Comparison of ENCODE assay signal across 10 mouse cellular contexts in genomic region chr10:110192881-110193280, GRCm38 (mm10).
A peak's percentile ranks its signal among the peaks of the same experiment; 100 is the strongest.
DNase-seq lines count a peak whose midpoint lies in the region; ATAC-seq and TF ChIP-seq lines count a peak whose summit lies in the region.
"Had no signal": no experiment of that assay in that cellular context is flagged by ENCODE, and none has a peak within 500 bp of the region (broad histone marks: within the 10 kb centered on the region; RNA-seq: fewer than 3 reads in every experiment).

No protein-coding gene starts in this region.

- no peak overlapping the region for H3K4me3 ChIP-seq in forebrain, embryonic 13.5 days
- H3K4me3 ChIP-seq in forebrain, embryonic 11.5 days (ENCODE audit: low read depth, low read length): no peak overlapping the region
- no peak overlapping the region for H3K4me3 ChIP-seq in embryonic facial prominence, embryonic 10.5 days
- no peak overlapping the region for H3K4me3 ChIP-seq in intestine, embryonic 15.5 days (replicated peaks)

- H3K4me2 ChIP-seq in forebrain, embryonic 13.5 days: no peak overlapping the region; the same call in 1 of the 2 replicates
- no peak overlapping the region for H3K4me2 ChIP-seq in forebrain, embryonic 11.5 days (ENCODE audit: low read depth, low read length, severe bottlenecking)
- no peak overlapping the region for H3K4me2 ChIP-seq in intestine, embryonic 15.5 days (replicated peaks)

- no peak for DNase-seq in forebrain, embryonic 11.5 days (ENCODE audit: low spot score)
- DNase-seq in brain, embryonic 14.5 days (ENCODE audit: low read depth): peak; percentile 86
- DNase-seq in embryonic facial prominence, embryonic 10.5 days (ENCODE audit: low spot score): peak; percentile 9
- peak; percentile 13 to 51 for DNase-seq in lung, postnatal 4 days
- DNase-seq in adipocyte (ENCODE audit: low spot score): no peak
- no peak for DNase-seq in left cerebral cortex, postnatal 25 days (ENCODE audit: low spot score in 2 of 2)
- DNase-seq: kidney, adult 8-10 months; liver had no signal

- no peak for TF ChIP-seq CTCF in brain, embryonic 14.5 days (IDR thresholded peaks at IDR 0.05; ENCODE audit: borderline replicate concordance, extremely low read depth, insufficient read depth, insufficient read length)

- no peak overlapping the region for H3K9ac ChIP-seq in forebrain, embryonic 13.5 days
- H3K9ac ChIP-seq in forebrain, embryonic 11.5 days (ENCODE audit: low read length): no peak overlapping the region
- H3K9ac ChIP-seq in intestine, embryonic 15.5 days: no peak overlapping the region

- no peaks in the 10 kb centered on the region for H3K27me3 ChIP-seq in forebrain, embryonic 13.5 days
- H3K27me3 ChIP-seq in forebrain, embryonic 11.5 days (ENCODE audit: control insufficient read depth, insufficient read depth, low read length): no peaks in the 10 kb centered on the region
- H3K27me3 ChIP-seq in embryonic facial prominence, embryonic 10.5 days (replicated peaks; ENCODE audit: low read depth, poor library complexity, severe bottlenecking): no peaks in the 10 kb centered on the region
- H3K27me3 ChIP-seq in intestine, embryonic 15.5 days (replicated peaks): no peaks in the 10 kb centered on the region

- 34% methylated on average over 4 of the region's 4 CpGs for WGBS in forebrain, embryonic 13.5 days
- 41% methylated on average over 4 of the region's 4 CpGs for WGBS in forebrain, embryonic 11.5 days
- 36% methylated on average over 4 of the region's 4 CpGs for WGBS in embryonic facial prominence, embryonic 10.5 days
- 46% methylated on average over 4 of the region's 4 CpGs for WGBS in intestine, embryonic 15.5 days

- no peak for TF ChIP-seq POLR2A in brain, embryonic 14.5 days (IDR thresholded peaks at IDR 0.05; ENCODE audit: borderline replicate concordance, extremely low read depth, insufficient read depth, insufficient read length, poor library complexity, severe bottlenecking)

- peak overlapping the region; percentile 77 for H3K27ac ChIP-seq in forebrain, embryonic 13.5 days
- no peak overlapping the region for H3K27ac ChIP-seq in forebrain, embryonic 11.5 days (ENCODE audit: low read depth, low read length)
- no peak overlapping the region for H3K27ac ChIP-seq in embryonic facial prominence, embryonic 10.5 days (replicated peaks)
- no peak overlapping the region for H3K27ac ChIP-seq in intestine, embryonic 15.5 days

- peaks cover 21% of the 10 kb centered on the region for H3K4me1 ChIP-seq in forebrain, embryonic 13.5 days
- H3K4me1 ChIP-seq in forebrain, embryonic 11.5 days (replicated peaks; ENCODE audit: control insufficient read depth, insufficient read depth, low read length): no peaks in the 10 kb centered on the region
- H3K4me1 ChIP-seq in embryonic facial prominence, embryonic 10.5 days: no peaks in the 10 kb centered on the region
- H3K4me1 ChIP-seq in intestine, embryonic 15.5 days (replicated peaks): no peaks in the 10 kb centered on the region

- H3K9me3 ChIP-seq in forebrain, embryonic 13.5 days (replicated peaks): no peaks in the 10 kb centered on the region
- no peaks in the 10 kb centered on the region for H3K9me3 ChIP-seq in forebrain, embryonic 11.5 days (ENCODE audit: control insufficient read depth, low read length)
- H3K9me3 ChIP-seq in embryonic facial prominence, embryonic 10.5 days: no peaks in the 10 kb centered on the region
- H3K9me3 ChIP-seq in intestine, embryonic 15.5 days: no peaks in the 10 kb centered on the region

- no peaks in the 10 kb centered on the region for H3K36me3 ChIP-seq in forebrain, embryonic 13.5 days (ENCODE audit: poor library complexity, severe bottlenecking)
- no peaks in the 10 kb centered on the region for H3K36me3 ChIP-seq in forebrain, embryonic 11.5 days (ENCODE audit: control insufficient read depth, insufficient read depth, low read length)
- no peaks in the 10 kb centered on the region for H3K36me3 ChIP-seq in embryonic facial prominence, embryonic 10.5 days (replicated peaks)
- no peaks in the 10 kb centered on the region for H3K36me3 ChIP-seq in intestine, embryonic 15.5 days

- intact Hi-C loops in left cerebral cortex, postnatal 25 days (cut with DNase I): no loop called here

- ATAC-seq in forebrain, embryonic 13.5 days: peak; percentile 70
- ATAC-seq in forebrain, embryonic 11.5 days (replicated peaks; ENCODE audit: low FRiP score): no peak
- no peak for ATAC-seq in intestine, embryonic 15.5 days

Comparison
In these comparisons a context has a peak if more than half of its experiments do, and no peak if none do; other contexts are left out.
1. DNase-seq: peak in brain, embryonic 14.5 days (single experiment), embryonic facial prominence, embryonic 10.5 days (single experiment) and lung, postnatal 4 days (2 of 2); none in forebrain, embryonic 11.5 days (single experiment), adipocyte (single experiment) and left cerebral cortex, postnatal 25 days (0 of 2).